8 mouse cellular contexts compared by ENCODE assay signal in genomic region chr1:132212218-132212617, GRCm38 (mm10). TPM values are rescaled to one million over a fixed set of nuclear protein-coding genes. Genes with fewer than 3 reads are reported as not detected.
A peak's percentile ranks its signal among the peaks of the same experiment; 100 is the strongest.
DNase-seq lines count a peak whose midpoint lies in the region; ATAC-seq and TF ChIP-seq lines count a peak whose summit lies in the region.
"Had no signal": no experiment of that assay in that cellular context is flagged by ENCODE, and none has a peak within 500 bp of the region (broad histone marks: within the 10 kb centered on the region; RNA-seq: fewer than 3 reads in every experiment).

No protein-coding gene starts in this region.

- no peaks in the 10 kb centered on the region for H3K9me3 ChIP-seq in intestine, embryonic 14.5 days (ENCODE audit: control insufficient read depth, low read length)

- no peak for ATAC-seq in intestine, embryonic 14.5 days (replicated peaks; ENCODE audit: low FRiP score, low TSS enrichment, low read depth)

- H3K9ac ChIP-seq in intestine, embryonic 14.5 days (ENCODE audit: low read length), result no peak overlapping the region

- intact Hi-C loops in gastrocnemius, adult 2 months (cut with DNase I), result loop anchor here (1.0 to 2.0 kb wide), 2 partner anchors 94 to 145 kb away; no protein-coding TSS in a partner anchor

- peak; percentile 43 for DNase-seq in adrenal gland, adult 8-10 months
- DNase-seq in cerebellum, postnatal 36 days, result peak; percentile 63 to 68
- DNase-seq in gastrocnemius, adult 2 months, result peak; percentile 70
- DNase-seq in intestine, embryonic 14.5 days (ENCODE audit: low spot score), result peak; percentile 78
- peak; percentile 75 to 90 for DNase-seq in left cerebral cortex, adult 8-10 months (ENCODE audit: low spot score in 2 of 2)
- peak; percentile 79 for DNase-seq in lung, postnatal 36 days
- peak; percentile 91 for DNase-seq in right cerebral cortex, postnatal 4 days

- peak overlapping the region; percentile 66 for H3K4me3 ChIP-seq in gastrocnemius, adult 2 months
- H3K4me3 ChIP-seq in intestine, embryonic 14.5 days (ENCODE audit: low read depth, low read length), result peak overlapping the region; percentile 20

- TF ChIP-seq CTCF in gastrocnemius, adult 2 months (IDR thresholded peaks at IDR 0.05), result peak; percentile 84

- H3K27me3 ChIP-seq in intestine, embryonic 14.5 days (replicated peaks; ENCODE audit: control insufficient read depth, insufficient read depth, low read length), result peaks cover 4% of the 10 kb centered on the region

- WGBS in intestine, embryonic 14.5 days, result 3% methylated on average over 20 of the region's 20 CpGs

- no peaks in the 10 kb centered on the region for H3K4me1 ChIP-seq in intestine, embryonic 14.5 days (replicated peaks; ENCODE audit: control insufficient read depth, insufficient read depth, low read length)

- peak overlapping the region; percentile 43 for H3K4me2 ChIP-seq in intestine, embryonic 14.5 days (ENCODE audit: low read length)

- peak overlapping the region; percentile 6; the same call in 1 of the 2 replicates for H3K27ac ChIP-seq in gastrocnemius, adult 2 months
- H3K27ac ChIP-seq in intestine, embryonic 14.5 days (ENCODE audit: low read depth), result no peak overlapping the region

- H3K36me3 ChIP-seq in intestine, embryonic 14.5 days (ENCODE audit: control insufficient read depth, insufficient read depth, low read length), result no peaks in the 10 kb centered on the region

RNA-seq across cellular contexts. Expression of gene Gm10188, which starts 17.3 kb away (rescaled TPM):
- total RNA-seq in adrenal gland, adult 8-10 months (2022), result not detected
- not detected for total RNA-seq in gastrocnemius, adult 2 months (2021)
- not detected in 2 replicates for polyA plus RNA-seq in intestine, embryonic 14.5 days (2014; fragmentation: Nextera tagmentation; extraction: Ambion mirVana)
- total RNA-seq in left cerebral cortex, adult 8-10 months (2022), result not detected
- total RNA-seq: neutrophil, adult 5-6 weeks had no signal

RNA-seq across cellular contexts. Expression of gene AC124108.1, which starts 21.0 kb away (rescaled TPM):
- under 1 TPM; 0.10 to 0.17 (median 0.14) TPM for total RNA-seq in adrenal gland, adult 8-10 months (2022)
- total RNA-seq in gastrocnemius, adult 2 months (2021), result not detected
- 0.09 TPM in 1 of 2 replicates, not detected in the other for polyA plus RNA-seq in intestine, embryonic 14.5 days (2014; fragmentation: Nextera tagmentation; extraction: Ambion mirVana)
- total RNA-seq in left cerebral cortex, adult 8-10 months (2022), result 1 to 10 TPM; 4.6 to 5.7 (median 4.7) TPM
- total RNA-seq: neutrophil, adult 5-6 weeks had no signal

RNA-seq across cellular contexts. Expression of gene Lemd1, which starts 21.0 kb away (rescaled TPM):
- total RNA-seq in adrenal gland, adult 8-10 months (2022), result under 1 TPM in 3 of 4 experiments, not detected in 1; 0.31 to 0.46 (median 0.46) TPM
- not detected for total RNA-seq in gastrocnemius, adult 2 months (2021)
- polyA plus RNA-seq in intestine, embryonic 14.5 days (2014; fragmentation: Nextera tagmentation; extraction: Ambion mirVana), result 0.27 and 0.52 TPM in 2 replicates
- 1 to 10 TPM; 7.0 to 9.5 (median 8.1) TPM for total RNA-seq in left cerebral cortex, adult 8-10 months (2022)
- total RNA-seq: neutrophil, adult 5-6 weeks had no signal

Comparison
In these comparisons a context has a peak if more than half of its experiments do, and no peak if none do; other contexts are left out.
1. RNA of gene AC124108.1, which starts 21.0 kb away (total RNA-seq): 4.6 to 5.7 TPM in left cerebral cortex, adult 8-10 months; 0.10 to 0.17 TPM in adrenal gland, adult 8-10 months and not detected in gastrocnemius, adult 2 months; every median in the first group is over 4 times any median in the second.
2. RNA of gene Lemd1, which starts 21.0 kb away (total RNA-seq): 7.0 to 9.5 TPM in left cerebral cortex, adult 8-10 months; 0.31 to 0.46 TPM in adrenal gland, adult 8-10 months and not detected in gastrocnemius, adult 2 months; every median in the first group is over 4 times any median in the second.
3. Peak in every context shown above with its lines, with median percentiles within 50 percentile points of each other: DNase-seq.